Mouse (Mus musculus) bone marrow macrophage, adult 2 months (primary cell): ENCODE results near the gene Trp53rka.

Experiments
- CTCF ChIP-seq: IDR thresholded peaks from 2 replicates; pipeline ENCODE4 v1.5.1; 2012; ENCODE audit warnings: low read depth, mild to moderate bottlenecking, low read length, moderate library complexity
- POLR2A ChIP-seq: IDR thresholded peaks from 2 replicates; pipeline ENCODE4 v1.6.1; 2012; ENCODE audit warnings: mild to moderate bottlenecking, low read depth, low read length, borderline replicate concordance

- no peak for TF ChIP-seq CTCF
- TF ChIP-seq POLR2A: no peak
Observed at GRCm38 (mm10) chr2:165493587-165494210, 575 bp upstream of the Trp53rka start.
